Mouse (Mus musculus) hindlimb bud, embryonic 11.5 days (tissue): Measurements from ENCODE around the gene Llgl2.

Experiments used
- DNase-seq: peaks from one replicate; pipeline ENCODE4 v3.0.0-alpha.2; 2012; ENCODE audit warnings: low read depth, low spot score; ENCODE audit errors: extremely low spot score

Gene Llgl2

DNA sequence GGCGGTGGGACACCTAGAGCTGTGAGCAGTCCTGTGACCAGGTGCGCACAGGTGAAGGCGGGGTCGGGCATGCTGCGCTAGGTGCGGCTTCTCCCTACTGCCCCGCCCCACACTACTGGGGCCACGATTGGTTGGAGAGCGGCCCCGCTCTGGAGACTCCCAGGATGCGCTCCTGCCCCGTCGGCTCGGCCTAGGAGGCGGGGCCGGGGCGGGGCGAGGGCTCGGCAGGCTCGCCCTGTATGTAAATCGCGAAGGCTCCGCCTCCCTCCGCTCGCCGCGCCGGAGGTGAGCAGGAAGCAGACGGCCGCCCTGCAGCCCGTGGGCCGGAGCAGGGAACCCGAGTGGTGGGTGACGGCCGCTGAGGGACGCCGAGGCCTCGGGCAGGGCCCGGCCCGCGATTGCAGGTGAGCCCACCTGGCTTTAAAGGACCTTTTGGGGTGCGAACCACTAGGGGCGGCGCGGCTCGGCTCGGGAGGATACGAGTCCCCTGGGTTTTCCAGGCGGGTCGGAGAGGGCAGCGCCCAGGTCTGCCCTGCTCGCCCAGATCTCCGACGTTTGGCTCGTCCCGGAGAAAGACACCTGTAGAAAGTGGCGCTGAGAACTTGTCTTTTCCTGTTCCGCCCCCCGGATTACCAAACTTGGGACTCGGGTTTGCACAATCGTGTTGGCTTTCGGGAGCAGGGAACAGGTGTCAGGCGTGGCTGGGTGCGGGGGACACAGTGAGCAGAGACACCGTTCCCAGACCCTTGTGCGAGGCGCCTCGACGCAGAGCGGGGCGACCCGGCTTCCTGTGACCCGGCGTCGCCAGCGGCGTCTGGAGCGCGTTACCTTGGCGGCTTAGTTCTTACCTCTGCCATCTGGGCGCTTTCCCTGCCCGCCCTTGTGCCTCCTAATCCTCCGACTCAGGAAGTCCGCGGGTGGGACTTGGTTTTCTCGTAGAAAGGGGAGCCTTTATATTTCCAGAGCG, at the start of gene Llgl2:
Gene Llgl2, plus strand, starts transcription at position 276 of the 967 bp plus-strand sequence.
- DNase-seq, result no peak

DNA sequence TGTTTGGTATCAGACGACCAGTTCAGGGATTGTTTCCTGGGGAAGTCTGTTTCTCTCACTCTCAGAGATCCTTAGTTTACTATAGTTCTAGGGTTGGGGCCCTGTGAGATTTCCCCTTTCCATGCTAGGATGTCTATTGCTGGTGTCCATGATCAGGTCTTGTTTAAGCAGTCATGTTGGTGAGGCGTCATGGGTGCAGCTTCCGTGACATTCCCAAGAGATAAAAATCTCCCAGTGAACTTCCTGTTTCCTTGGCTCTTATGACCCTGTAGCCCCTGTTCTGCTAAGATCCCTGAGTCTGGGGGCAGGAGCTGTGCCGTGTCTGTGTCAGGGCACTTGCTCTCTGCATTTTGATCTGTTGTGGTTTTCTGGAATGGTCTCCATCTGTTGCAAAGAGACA, 49.2 kb upstream of the Llgl2 start:
- no peak for DNase-seq

DNA sequence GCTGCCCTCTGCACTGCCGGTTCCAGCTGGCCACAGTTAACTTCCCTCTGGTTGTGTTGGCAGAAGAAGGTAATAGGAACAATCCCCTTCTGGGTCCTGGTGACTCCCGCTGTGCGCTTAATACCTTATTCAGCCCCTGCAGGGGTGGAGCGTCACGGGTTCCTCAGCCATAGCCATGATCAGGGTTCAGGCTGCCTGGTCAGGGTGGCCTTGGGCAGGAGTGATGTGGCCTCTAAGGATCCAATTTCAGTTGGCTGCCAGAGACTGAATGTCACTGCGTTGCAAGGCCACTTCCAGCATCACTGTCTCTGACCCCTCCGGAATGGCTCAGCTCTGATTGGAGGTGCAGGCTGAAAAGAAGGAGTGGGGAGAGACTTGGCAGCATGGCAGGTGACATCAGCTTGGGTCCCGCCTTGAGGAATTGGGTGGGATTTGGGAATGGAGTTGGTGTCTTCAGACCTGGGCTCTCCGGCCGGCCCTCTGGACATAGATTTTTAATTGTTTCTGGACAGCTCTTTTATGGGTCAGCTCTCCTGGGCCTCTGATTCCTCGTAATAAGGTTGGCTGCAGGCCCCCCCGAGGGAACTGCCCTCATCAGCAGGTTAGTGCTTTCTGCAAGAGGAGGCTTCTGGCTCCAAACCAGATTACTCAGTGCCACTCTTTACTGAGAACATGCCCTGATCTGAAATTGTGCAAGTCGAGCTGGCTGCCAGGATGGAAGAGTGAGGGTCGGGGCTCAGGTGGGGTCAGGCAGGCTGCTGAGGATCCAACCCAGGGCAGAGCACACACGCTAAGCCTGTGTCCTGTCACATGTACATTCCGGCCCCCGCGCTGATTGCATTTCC, 47.8 kb upstream of the Llgl2 start:
- no peak for DNase-seq

DNA sequence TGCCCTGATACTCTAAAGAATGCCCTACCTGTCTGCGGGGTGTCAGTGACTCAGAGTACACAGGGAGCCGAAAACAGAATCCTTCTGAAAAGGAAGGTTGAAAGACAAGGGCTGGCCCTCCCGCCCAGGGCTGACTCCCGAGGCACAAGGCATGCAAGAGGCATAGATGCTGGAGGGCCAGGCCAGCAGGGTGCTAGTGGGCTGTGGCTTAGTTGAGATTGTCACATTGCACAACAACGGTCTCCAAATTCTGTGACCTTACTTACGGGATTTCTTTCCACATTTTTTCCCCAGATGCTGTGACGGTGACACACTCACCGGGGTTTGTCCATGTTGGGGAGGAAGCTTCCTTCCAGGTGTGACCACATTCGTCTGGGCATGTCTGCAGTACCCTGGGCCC, 46.9 kb upstream of the Llgl2 start:
- no peak for DNase-seq

DNA sequence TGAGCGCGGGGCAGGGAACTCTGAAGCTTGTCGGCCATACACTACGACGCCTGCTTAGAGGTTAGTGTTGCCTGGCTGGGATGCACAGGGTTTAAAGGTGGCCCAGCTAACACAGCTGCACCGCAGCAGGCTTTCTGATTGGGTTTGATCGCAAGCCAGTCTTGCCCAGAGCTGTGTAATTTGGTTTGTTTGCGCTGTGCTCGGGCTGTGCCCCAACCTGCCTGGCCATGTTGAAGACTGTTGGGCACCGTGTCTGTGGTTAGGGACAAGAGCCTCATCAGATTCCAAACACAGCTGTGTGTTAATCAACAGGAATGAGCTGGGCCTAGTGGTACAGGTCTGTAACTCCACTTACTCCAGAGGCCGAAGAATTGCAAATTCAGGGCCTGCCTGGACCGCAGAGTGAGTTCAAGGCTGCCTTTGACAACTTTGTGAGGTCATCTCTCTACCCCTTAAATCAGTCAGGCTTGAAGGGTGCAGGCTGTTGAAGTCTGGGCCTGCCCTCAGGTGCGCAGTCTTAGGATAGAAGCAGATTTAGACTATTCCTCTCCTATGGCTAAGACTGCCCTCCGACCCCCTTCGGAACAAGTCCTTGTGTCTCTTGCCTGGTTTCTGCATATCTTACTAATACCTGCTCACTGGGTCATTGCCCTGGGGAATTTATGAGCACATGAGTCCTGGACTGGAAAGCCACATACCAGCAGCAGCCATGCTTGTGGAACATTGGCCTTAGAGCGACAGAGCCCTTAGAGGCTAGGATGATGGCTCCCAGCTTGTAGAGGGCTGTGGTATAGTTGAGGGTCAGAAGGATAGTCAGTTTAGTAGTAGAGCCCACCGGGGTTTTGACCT, 46.1 kb upstream of the Llgl2 start:
- no peak for DNase-seq

DNA sequence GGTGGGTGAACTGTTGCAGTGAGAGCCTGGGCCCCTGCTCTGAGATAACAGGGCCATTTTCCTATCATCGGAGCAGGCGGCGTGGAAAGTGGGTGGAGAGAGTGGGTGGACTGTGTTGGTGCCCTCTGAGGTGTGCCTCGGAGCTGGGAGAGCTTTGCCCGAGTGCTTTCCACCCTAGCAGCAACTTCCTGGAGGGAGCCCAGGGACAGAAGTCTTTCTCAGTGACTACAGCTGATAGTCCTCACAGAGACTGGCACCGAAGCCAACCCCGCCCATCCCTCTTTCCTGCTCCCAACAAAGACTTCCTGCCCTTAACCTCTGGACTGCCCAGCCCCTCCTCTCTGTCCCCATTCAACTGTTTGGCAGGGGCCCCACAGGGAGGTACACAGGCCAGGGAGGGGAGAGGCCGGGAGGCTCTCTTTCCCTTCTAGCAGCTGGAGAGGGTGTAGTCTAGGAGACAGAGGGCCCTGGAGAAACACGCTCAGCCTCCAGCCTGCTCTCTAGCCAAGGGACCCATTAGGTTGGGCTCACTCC, 44.7 kb upstream of the Llgl2 start:
- DNase-seq, result no peak

DNA sequence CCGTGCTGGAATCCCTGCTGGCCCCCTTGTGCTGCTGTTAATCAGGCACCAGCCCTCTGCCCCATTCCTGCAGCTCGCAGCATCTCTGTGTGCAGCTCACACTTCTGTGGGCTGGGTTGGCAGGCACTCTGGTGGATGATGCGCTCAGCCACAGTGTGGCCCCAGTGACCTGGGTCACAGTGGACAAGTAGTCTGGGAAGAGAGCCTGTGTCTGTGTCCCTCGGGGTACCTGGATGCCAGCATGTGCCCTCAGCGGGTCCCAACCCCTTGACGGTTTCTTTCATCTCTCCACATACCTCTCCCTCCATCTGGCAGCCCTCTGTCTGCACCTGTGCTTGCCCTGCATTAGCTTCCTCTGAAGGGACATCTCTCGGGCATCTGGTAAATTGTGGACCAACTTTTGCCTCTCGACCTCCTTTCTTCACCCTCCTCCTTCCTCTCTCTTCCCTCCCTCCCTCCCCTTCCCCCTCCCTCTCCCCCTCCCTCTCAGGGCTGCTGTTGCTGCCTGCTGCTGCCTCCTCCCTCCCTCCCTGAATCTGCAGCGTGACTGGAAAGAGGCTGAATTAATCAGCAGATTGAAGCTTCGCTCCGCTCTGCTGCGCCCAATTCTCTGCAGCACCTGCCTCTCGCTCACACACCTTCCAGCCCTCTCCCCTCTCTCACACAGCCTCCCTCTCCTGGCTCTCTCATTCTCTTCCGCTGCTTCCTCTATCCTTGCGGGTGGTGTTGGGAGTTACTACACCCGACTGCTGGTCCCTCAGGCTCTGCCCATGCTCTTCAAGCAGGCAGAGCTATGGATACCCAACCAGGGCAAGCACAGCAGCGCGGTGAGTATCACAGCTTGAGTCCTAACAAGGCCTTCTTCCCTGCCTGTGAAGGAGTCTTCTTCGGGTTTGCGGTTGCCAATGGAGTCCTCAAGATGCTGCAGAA, 43.4 kb upstream of the Llgl2 start:
- DNase-seq, result no peak

DNA sequence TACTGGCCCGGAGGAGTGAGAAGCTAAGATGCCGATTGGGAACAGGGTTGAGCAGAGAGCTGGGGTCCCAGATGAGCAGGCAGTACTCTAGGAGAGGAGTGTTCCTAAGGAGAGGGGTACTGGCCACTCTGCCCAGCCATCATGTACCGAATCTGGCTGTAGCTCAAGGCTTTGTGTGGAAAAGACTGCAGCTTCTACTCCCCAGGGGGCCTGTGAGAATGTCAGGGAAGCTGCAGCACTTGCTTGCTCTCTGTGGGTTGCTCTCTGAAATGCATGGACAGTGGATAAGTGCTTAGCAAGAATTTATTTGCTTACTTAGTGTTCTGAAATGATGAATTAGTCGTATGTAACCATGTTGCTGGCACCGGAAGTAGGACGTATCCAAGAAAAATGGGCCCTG, 37.4 kb upstream of the Llgl2 start:
- no peak for DNase-seq

DNA sequence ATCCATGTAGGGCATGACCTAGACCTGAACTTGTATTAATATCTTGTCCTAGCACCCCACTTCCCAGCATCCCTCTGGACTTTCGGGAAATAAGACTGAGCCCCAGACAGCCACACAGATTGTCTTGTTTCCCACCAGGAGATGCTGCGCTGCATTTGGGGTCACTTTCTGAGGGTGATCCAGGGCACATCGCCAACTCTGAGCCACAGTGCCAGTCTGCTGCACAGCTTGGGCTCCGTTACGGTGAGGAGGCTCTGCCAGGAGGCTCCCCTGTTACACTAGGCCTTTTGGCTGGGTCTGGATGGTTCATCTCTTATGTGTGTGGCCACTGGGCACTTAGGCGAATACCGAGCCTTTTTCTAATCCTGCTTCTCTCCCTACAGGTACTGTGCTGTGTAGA, 34.1 kb upstream of the Llgl2 start:
- DNase-seq, result no peak

DNA sequence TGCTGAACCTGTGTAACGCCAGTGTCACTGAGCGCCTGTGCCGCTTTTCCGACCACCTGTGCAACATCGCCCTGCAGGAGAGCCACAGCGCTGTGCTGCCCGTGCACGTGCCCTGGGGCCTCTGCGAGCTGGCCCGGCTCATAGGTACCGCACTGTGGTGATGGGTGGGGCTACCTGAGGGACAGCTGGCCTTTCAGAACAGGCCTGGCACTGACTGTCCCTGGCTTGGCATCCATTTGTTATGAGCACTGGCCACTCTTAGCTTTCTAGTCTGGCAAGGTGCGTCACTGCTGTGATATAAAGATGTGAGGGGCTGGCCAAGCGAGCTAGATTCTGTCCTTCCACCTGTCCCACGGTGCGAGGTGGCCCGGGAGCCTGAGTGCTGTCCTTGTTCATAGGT, 31.9 kb upstream of the Llgl2 start:
- no peak for DNase-seq

DNA sequence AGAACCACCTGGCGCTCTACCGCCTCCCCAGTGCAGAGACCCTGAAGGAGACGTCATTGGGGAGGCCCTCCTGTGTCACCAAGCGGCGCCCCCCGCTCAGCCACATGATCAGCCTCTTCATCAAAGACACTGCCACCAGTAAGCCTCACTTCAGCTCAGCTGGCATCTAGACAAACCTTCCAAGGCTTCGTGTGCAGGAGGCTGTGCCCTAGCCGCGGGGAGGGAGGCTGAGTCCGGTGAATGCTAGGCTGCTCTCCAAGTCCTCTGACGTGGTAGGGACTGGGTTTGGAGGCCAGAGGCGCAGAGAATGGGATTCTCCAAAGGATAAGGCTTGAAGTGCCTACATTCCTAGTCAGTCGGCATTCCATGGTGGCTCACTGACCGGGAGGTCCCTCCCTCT, 31.5 kb upstream of the Llgl2 start:
- no peak for DNase-seq

DNA sequence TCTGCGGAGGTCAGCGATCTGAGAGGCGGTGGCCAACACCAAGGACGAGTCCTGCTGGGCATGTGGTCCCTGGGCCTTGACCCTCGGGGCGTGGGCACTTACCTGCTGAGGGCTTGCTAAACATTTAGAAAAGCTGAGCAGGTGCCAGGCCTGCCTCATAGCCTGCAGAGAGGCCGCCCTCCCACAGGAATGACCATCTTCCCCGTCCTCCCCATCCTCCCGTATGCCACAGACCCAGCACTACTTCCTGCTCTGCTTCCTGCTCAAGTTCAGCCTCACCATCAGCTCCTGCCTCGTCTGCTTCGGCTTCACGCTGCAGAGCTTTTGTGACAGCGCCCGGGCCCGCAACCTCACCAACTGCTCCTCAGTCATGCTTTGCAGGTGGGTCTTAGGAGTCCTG, 27.0 kb upstream of the Llgl2 start:
- no peak for DNase-seq

DNA sequence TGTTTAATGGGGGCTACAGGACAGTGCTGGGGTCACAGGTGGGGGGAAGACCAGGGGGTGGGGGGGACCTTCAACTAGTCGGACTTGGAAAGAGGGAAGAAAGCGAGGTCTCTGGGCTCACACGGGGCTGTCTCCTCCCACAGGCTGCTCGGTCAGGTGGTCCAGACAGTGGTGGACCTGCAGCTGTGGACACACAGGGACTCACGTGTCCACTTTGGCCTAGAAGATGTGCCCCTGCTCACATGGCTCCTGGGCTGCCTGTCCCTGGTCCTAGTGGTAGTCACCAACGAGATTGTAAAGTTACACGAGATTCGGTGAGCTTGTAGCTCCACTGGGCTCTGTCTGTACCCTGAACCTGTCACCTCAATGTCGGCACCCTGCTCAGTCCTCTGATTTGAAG, 26.2 kb upstream of the Llgl2 start:
- no peak for DNase-seq

DNA sequence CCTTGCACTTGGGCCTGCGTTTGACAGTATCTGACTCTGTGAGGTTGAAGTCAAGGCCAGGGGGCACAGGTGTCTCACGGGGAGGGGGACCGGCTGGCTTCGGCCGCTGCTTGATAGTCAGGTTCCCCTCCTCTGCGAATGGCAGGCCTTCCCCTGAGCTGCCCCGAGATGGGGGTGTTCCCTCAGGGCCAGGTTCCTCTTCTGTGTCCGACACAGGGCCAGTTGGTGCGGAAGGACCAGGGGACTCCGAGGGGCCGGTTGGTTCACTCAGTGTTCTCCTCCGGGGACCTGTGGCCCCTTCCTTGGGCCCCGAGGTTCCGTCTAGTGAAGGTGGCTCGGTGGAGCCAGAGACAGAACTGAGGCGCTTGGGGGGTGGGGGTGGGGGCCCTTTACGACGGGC, 22.9 kb upstream of the Llgl2 start:
- no peak for DNase-seq

DNA sequence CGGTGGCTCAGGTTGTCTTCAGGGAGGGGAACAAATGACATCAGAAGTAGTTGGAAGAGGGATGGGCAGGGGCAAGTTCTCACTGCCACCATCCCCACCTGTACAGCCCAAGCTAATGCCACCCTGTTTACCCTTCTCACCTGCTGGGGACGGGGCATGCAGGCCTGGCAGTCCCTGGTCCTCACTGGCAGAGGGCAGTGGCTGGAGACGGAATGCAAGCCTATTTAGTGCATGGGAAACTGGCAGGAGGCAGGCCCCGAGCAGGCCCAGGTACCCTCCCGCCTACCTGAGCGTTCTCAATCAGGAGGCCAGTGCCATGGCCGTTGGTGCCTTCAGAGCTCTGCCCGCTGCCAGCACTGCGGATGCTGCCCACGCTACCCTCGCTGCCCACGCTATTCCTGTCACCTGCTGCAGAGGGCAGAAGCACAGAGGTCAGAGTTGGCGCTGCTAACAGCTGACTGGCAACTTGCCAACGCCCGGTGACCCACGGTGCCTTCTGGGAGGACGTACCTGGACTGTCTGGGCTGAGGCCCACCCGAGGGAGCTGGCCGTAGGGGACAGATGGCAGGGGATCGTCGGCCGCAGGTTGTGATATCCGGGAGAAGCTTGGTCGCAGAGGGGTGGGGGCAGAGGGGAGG, 20.7 kb upstream of the Llgl2 start:
- no peak for DNase-seq

DNA sequence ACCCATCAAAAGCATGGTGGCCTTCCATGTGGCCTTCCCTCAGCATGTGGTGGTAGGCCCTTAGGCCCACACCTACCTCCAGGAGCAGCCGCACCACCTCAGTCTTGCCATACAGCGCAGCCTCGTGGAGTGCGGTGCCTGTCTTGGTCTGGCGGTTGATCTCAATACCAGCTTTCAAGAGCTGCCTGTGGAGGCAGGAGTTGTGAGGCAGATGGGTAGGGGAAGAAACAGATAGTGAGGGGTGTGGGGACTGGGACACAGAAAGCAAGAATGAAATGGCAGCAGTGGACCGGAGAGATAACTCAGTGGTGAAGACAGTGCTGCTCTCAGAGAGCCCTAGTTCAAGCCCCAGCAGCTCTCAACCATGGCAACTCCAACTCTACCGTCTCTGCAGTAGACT, 18.8 kb upstream of the Llgl2 start:
- no peak for DNase-seq

DNA sequence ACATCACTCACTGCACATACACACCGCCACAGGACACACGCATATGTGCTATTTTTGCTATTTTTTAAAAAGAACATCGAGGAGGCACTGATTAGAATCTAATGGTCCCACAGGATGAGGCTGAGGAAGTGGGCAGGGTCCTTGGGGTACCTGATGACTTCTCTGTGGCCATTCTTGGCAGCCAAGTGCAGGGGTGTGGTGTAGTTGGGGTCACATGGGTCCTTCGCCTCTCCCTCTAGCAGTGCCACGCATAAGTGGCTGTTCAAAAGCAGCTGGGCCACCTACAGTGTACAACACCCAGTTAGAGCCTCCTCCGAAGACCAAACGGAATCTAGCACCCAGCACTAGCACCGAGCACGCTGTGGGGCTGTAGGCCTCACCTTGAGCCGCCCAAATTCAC, 17.7 kb upstream of the Llgl2 start:
- no peak for DNase-seq

DNA sequence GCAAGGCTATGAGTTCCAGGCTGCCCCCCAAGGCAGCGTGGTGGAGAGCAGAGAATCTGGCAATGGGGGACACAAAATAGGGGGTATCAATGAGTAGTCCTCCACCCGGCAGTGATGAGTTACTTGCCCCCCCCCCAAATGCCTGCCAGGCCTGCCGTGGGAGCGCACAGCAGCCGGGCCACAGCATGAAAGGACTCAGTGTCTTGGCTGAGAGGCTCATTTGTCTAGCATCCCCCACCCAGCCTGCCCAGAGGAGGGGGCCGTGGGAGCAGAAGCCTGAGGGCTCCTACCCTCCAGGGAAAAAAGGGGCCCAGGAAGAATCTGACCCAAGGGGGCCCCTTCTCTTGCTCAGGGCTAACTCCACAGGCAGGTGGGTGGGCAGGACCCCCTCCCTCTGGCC, 16.5 kb upstream of the Llgl2 start:
- DNase-seq, result no peak

DNA sequence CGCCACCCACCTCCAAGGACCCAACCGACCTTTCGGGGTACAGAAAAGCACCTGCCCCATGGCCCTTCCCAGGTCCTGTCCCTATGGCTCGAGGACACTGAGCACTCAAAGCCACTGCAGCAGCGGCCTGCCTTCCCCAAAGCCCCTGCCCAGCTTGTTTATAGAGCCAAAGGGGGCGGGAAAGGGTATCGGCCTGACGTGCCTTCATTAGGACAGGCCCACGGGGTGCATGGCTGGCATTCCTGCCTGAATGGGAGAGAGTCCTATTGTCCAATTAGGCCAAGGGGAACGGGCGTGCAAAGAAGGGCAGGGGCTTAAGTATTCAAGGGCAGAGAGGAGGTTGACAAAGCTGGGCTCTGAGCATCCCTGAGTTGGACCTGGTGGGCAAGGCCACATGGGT, 15.9 kb upstream of the Llgl2 start:
- DNase-seq, result no peak
